Mouse (Mus musculus): ENCODE results near the gene Spred2.
"Not testable (repeated sequence)": the region's sequence is repeated elsewhere in the genome, so short reads cannot be mapped to it uniquely, and the experiment has no call there.

Spred2 gene

DNA sequence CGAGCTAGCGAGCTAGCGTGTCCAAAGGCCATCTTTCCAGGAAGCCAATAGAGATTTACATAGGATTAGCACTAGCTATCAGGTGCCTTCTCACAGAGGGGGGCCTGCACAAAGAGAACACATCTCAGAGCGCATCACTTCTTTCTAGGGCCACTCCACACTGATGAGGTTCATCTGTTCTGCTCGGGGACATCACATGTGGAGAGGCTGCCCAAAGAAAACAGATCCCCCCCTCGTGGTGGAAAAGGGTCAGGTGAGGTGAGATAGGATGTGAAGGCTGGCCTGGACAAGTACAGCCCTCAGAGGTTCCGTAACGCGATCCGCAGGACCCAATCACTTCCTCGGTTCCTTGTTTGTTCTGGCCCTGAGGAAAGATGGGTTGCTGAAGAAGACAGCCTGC lies 101.7 kb downstream of the Spred2 start:
- DNase-seq, result peak; percentile 24

DNA sequence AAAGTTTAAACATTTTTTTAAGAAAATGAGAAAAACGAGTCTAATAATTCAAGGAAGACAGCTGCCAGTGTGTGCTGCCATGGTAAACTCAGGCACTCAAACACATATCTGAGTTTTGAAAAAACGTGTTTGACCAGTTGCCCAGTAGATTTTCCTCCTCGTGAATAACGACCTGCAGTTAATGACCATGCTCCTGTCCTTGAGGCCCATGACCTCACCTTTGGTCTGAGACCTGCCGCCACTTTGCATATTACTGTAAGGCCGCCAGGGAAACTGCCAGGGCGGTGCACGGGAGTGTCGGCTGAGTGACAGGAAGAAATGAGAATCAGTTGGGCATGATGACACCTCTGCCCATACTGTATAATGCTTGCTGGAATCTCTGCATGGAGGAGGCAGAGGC lies 103.5 kb downstream of the Spred2 start:
- no peak for DNase-seq

DNA sequence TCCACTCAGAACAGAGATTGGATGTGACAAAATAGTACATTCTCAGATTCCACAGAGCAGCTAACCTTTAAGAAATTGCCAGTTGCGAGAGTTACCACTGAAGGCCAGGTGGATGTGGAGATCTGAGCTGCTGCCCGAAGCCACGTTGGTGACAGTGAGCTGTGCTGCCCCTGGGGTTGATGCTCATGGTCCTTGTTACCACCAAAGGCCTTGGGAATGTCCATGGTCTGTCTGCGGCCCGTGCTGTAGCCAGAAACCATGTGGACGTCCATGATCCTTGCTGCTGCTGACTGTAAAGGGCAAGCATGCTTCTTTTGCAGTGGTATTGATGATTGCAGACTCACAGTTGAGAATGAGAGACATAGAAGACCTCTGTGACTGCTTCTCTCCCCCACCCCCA lies 104.2 kb downstream of the Spred2 start:
- DNase-seq, result no peak

DNA sequence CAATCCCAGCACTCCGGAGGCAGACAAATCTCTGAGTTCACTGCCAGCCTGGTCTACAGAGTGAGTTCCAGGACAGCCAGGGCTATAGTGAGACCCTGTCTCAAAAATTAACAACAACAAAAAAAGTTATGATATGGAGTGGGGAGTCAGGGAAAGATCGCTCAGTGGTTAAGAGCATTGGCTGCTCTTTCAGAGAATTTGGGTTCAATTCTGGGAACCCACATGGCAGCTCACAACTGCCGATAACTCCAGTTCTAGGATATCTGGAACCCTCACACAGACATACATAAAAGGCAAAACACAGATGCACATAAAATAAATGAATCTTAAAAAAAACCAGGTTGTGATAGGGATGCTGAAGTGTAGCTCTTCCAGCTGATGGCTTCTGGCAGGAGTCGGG lies 104.8 kb downstream of the Spred2 start:
- DNase-seq, result no peak

DNA sequence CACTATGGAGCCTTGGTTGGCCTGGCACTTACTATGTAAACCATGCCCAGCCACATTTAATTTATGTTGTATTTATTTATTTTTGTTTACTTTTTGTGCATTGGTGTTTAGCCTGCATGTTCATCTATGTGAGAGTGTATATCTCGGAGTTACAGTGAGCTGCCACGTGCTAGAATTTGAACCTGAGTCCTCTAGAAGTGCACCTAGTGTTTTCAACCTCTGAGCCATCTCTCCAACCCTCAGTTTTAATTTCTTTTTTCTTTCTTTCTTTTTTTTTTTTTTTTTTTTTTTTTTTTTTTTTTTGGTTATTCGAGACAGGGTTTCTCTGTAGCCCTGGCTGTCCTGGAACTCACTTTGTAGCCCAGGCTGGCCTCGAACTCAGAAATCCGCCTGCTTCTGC lies 106.8 kb downstream of the Spred2 start:
- DNase-seq, result not testable (repeated sequence)

DNA sequence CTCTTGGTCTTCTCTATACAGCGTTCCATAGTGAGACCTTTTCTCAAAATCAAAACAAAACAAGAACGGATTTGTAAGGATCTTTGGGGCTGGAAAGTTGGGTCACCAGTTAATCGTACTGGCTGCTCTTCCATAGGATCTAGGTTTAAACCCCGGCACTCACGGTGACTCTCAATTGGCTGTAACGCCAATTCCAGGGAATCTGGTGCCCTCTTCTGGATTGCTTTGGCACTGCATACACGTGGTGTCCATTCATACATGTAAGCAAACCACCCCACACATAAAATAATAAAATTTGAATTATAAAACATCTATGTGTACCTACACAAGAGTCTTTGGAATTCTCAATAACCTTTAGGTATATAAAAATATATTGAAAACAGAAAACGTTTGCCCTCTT lies 107.4 kb downstream of the Spred2 start:
- DNase-seq, result peak; percentile 53

DNA sequence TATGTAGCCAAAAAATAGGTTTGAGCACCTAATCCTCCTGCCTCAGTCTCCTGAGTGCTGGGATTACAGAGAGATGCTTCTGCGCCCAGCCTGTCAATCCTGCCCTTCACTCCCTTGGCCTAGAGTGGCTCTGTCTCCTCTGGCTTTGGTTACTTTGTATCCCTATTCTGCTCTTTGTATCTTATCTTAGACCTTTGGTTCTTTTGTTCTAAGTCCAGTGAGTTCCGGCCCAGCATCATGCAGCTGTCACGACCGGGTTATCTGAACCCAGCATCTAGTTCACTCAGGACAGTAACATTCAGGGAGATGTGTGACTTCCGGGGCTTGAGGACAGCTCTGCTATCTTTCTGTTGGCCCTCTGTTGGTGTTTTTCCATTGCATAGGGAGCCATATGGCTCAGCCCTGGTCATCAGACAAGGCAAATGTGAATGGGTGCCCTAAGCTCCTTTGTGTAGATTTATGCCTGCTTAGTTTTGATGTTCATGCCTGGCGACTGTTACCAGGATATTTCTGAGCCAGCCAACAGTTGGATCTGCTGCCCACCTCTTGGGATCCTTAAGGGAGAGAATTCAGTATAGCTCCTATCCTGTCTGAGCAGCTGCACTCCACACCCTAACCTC lies 109.5 kb downstream of the Spred2 start:
- DNase-seq, result no peak

DNA sequence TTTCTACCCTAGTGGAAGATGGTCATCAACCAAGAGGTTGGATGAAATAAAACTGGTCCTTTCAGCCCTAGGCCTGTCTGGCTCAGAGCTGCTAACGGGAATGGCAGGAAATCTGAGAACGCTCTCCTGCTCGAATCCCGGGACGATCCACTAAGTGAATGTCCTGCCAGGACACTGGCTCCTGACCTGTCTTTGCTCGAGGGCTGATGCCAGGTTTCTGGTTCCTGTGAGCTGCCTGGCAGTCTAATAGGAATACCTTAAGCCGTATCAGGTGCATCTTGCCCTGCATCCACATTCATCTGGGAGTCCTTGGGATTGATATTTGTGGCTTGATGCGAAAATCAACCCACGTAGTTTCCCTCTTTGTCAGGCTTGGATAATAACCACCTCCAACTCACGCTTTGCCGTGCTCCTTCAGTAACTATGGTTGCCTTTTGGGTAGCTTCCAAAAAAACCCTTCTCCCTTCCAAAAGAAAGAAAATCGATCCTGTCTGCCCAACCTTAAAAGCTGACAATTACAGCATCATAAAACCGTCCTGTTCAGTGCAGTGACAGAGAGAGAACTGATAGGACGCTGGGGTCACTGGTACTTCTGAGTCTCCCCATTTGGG lies 110.3 kb downstream of the Spred2 start:
- DNase-seq, result no peak

DNA sequence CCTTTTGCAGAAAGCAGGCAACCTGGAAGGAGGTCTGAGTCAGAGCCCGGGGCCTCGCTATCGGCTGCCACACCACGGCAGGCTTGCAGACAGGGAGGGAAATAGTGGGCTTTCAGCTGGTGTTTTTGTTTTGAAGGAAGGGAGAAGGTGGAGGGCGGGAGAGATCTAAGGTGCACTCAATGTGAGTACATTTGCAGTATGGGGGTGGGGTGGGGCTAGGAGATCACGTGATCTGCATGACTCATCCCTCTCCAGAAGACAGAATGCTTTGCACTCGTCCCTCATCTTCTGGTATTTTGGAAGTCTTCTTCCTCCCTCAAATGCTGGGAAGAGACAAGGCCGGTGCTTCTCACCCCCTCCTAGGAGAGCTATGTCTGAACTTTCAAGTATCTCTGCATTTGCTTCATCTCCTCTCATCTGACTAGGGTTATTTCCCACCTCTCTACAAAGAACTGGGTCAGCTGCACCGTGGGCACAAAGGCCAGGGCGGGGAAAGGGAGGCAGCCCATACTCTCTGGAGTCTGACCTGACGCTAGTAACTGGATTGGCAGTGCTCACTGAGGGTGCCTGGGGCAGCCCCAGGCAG lies 111.3 kb downstream of the Spred2 start:
- peak; percentile 65 for DNase-seq

DNA sequence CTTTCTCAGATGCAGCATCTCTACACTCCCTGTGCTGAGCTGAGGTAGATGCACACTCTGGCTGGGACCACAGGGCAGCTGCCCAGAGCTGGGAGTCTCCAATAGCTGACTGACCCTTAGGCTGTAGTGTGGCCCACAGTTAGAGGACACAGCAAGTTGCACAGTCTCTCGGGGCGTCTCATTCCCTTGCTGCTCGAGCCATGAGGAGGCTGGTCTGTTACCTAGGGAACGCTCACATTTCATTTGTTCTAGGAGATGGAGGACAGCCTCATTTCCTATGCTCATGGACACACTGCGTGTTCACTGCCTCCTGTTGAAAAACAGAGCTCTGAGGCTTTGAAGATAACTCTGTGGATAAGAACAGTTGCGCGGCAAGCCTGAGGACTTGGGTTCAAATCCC lies 111.8 kb downstream of the Spred2 start:
- no peak for DNase-seq

DNA sequence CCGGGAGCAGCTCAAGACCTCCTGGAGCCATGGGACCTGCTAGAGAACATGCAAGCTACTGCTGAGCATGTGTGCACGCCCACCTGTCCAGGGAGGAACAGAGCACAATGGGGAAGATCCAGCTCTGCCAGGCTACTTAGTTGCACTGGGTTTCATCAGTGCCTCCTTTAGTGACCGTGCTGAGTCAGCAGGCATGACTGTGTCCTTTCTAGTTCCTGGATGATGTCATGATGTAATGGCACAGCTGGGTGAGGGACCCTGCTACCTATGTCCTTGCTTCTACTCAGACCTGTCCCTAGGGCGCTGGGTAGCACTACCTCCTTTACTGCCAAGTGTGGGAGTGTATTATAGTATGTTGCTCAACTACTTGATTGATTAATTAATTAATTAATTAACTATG lies 113.6 kb downstream of the Spred2 start:
- DNase-seq, result no peak

DNA sequence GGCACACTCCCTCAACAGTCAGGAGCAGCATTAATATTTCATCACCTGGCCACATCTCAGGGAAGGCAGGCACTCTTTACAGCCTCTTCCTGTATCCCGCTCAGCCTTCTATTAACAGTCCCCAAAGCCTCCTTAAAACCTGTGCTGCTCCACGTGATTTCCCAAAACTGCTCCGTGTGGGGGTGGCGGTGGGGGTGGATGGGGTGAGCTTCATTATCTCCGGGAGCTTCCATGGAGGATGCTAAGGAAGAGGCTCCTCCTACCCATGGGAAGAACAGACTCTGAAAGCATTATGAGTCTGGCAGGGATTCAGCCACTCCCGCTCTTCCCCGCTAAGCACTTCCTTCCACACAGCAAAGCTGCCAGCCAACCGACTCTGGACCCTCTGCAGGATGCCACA lies 114.5 kb downstream of the Spred2 start:
- no peak for DNase-seq

DNA sequence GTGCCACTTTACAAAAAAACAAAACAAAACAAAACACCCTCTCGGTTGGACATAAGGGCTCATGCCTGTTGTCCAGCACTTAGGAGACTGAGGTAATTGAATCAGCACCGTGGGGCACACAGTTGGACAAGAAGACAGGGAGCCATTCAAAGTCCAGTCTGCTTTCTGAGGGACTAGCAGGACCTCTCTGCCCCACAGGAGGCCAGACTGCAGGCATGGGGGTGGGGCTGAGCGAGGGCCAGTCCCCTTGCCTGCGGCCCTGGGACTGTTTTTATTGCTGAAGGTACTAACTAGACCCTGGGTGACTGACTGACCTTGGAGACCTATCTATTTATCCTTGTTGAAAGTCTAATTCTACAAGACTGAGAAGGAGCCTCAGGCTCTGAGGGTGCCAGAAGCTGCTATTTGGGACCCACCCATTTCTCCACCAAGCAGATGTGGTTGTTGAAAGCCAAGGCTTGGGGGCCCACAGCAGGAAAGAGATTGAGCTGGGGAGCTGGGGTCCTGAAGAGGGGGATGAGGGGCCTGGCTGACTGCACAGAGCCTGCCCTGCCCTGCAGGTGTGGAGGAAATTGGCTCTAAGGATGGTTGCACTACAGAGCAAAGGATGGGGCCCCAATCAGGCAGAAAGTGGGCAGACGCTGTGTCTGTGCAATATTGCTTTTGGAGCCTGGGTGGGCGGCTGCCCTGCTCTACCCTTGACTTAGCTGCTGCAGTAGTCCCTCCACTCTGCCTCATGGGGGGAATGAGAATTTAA lies 117.2 kb downstream of the Spred2 start:
- DNase-seq, result peak; percentile 57

DNA sequence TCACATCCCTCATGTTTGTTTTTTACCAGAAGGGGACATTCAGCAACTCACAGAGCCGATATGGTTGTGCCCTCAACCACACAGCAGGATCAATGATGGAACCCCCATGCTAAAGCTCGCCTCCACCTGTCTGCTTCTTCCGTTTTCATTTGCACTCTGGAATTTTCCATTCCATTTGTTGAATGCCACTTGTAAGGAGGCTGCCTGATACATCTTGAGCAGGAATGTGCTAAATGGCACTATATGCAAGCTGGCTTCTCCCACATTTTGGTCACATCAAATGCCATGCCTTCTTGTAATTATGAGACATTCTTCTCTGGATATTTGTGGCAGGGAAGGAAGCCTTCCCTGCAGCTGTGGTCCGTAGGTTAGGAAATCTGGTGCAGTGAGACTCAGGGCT lies 117.9 kb downstream of the Spred2 start:
- no peak for DNase-seq

DNA sequence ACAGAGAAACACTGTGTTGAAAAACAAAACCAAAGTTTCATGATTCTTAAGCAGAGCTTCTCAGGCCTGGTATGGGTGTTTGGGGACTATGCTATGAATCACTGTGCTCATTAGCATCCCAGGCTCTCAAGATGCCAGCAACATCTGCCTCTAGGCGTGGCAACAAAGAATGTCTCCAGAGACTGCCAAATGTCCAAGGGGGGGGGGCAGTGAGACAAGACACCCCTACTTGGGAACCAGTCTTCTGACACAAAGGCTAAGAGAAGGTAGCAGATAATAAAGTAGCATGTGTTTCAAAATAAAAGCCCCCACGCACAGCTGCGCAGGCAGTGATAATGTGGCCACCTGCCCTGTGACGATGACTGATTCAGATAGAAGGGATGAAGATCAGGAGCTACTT lies 119.1 kb downstream of the Spred2 start:
- DNase-seq, result no peak

DNA sequence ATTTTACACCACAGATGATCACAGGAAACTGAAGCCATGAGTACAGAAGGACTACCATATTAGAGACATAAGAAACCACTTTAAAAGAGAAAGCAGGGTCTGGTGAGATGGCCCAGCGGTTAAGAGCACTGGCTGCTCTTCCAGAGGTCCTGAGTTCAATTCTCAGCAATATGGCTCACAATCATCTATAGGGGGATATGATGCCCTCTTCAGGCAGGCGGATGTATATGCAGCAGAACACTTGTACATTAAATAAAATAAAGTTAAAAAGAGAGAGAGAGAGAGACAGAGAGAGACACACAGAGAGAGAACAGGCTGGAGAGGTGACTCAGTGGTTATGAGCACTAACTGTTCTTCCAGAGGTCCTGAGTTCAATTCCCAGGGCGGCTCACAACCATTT lies 121.4 kb downstream of the Spred2 start:
- DNase-seq, result no peak

DNA sequence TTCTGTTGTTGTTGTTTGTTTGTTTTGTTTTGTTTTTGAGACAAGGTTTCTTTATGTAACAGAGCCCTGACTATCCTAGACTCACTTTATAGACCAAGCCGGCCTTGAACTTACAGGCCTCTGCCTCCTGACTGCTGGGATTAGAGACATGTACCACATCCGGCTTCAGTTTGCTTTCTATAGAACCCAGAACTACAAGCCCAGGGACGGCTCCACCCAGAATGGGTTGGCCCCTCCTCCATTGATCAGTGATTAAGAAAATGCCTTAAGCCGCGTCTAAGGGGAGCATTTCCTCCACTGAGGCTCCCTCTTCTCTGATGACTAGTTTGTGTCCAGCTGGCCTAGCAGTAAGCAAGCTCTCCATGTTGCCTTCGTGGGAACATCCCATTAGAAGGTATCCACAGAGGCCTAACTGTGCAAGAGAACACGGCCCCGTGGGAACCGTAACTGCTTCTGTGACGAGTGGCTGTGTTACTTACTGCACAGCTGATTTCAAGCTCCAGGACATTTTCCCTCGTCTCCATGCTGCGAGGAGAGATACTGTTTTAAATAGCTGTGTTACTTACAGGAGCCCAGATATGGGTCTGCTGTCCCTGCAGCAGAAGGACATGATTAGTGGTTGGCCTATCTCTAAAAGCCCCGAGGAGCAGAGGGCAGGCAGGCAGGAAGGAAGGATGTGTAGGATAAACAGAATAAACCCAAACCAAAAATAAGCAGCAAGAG lies 128.8 kb downstream of the Spred2 start:
- DNase-seq, result no peak

DNA sequence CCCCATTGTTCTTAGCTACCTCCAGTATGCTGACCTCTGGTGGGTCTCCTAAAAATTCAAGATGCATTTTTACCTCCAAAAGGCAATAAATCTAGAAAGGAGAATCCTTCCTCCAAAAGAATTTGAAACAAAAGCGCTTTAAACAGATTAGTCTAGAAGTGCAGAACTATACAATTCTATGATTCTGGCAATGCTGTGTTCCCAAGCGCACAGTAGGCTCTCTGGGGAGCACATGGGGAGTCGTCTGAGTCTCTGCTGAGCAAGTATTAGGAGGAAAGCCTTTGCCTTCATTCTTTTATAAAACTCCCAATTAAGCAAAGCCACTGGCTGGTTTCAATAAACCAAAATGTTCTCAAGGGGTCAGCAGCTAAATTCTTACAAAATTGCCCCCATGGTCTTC lies 129.8 kb downstream of the Spred2 start:
- DNase-seq, result no peak

DNA sequence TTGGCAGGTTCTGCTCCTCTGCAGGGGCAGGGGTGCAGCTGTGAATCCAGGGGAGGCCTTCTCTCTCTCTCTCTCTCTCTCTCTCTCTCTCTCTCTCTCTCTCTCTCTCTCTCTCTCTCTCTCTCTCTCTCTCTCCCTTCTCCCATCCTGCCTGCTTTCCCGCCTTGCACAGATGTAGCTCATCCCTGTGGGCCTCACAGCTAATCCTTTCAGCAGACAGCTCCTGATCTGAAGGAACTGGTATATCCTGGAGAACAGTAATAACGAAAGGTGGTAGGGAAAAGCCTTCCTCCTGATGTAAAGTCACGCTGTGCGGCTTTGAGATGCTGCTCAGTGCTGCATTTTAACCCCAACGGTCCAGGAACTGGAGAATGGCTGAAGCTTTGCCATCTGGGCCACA lies 130.4 kb downstream of the Spred2 start:
- no peak for DNase-seq

DNA sequence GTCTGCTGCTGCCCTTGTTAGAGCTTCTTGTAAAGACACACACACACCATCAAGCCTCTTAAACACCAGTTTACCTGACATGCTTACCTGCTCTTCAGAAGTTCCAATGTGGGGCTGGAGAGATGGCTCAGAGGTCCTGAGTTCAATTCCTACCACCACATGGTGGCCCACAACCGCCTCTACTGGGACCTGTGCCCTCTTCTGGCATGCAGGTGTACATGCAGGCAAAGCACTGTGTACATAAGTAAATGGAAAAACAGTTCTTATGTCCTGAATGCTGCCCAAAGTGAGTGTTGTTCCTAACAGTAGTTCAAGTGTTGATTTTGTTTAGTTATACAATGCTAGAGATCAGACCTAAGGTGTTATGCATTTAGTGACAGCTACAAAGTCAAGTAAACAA lies 132.0 kb downstream of the Spred2 start:
- no peak for DNase-seq

DNA sequence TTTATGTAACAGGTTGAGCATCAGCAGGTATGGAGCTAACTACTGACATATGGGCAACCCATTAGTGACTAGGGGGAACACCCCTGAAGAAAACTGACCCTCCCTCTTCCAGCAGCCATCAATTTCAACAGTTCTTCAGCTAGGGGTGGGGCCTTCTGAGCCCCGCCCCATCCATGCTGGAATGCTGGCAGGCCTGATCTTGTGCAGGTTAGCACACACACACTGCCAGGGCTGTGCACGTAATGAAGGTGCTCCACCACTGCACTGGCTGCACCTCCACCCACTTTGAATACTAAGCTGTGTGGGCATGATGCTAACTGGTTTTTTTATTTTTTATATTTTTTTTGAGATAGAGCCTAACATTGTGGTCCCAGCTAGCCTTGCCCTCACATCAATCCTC lies 133.3 kb downstream of the Spred2 start:
- DNase-seq, result no peak

DNA sequence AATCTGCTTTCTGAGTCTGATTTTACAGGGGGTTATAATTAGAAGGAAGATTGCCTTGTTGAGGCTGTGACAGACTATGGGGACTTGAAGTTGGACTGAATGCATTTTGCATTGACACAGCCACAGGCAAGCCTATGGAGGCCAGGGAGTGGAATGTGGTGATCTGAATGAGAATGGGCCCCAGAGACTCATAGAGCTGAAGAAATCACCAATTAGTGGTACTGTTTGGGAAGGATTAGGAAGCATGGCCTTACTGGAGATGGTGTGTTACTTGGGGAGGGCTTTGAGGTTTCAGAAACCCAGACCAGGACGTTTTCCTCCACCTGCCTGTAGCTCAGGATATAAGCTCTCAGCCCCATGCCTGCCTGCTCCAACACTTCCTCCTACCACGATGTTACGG lies 135.6 kb downstream of the Spred2 start:
- DNase-seq, result no peak

DNA sequence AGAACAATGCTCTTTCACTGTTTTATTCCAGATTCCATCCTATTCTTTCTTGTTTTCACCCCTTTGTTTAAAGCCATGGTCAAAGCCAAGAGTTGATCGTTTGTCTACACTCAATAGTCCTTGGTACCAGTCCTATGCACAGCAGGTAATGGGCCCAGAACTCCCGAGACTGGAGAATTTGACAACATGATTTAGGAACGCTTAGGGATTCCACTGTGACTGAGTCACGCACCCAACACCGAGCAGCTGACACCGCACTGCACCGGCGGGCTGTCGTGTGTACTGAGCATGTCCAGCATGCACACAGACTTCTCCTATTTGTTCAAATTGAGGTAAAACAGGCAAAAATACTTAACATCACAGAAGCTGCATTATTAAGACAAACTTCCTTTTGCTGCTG lies 138.6 kb downstream of the Spred2 start:
- not testable (repeated sequence) for DNase-seq
